Mouse (Mus musculus): Measurements from ENCODE around the gene Gsk3a.

Gene Gsk3a

GRCm38 (mm10) chr7:25219756-25220456, 17.7 kb downstream of the Gsk3a start:
- DNase-seq, result peak; percentile 83

GRCm38 (mm10) chr7:25219416-25219750, 18.3 kb downstream of the Gsk3a start:
- DNase-seq, result no peak

- DNase-seq, result peak; percentile 50
These were observed 18.8 kb downstream of the Gsk3a start for GRCm38 (mm10) chr7:25218705-25219415.

GRCm38 (mm10) chr7:25217653-25218395, 19.8 kb downstream of the Gsk3a start:
- DNase-seq, result no peak

- no peak for DNase-seq
These were observed 23.5 kb downstream of the Gsk3a start for GRCm38 (mm10) chr7:25214172-25214571.

- no peak for DNase-seq
These were observed 24.6 kb downstream of the Gsk3a start for GRCm38 (mm10) chr7:25213099-25213498.

- no peak for DNase-seq
These were observed 27.2 kb downstream of the Gsk3a start for GRCm38 (mm10) chr7:25210482-25210881.

GRCm38 (mm10) chr7:25209161-25209622, 28.5 kb downstream of the Gsk3a start:
- no peak for DNase-seq

- no peak for DNase-seq
These were observed 31.4 kb downstream of the Gsk3a start for GRCm38 (mm10) chr7:25206094-25206830.

- DNase-seq, result no peak
These were observed 32.1 kb downstream of the Gsk3a start for GRCm38 (mm10) chr7:25205355-25206093.

GRCm38 (mm10) chr7:25203624-25204023, 34.0 kb downstream of the Gsk3a start:
- DNase-seq, result no peak

- DNase-seq, result no peak
These were observed 40.1 kb downstream of the Gsk3a start for GRCm38 (mm10) chr7:25197384-25198018.

- DNase-seq, result no peak
These were observed 41.5 kb downstream of the Gsk3a start for GRCm38 (mm10) chr7:25196107-25196506.

GRCm38 (mm10) chr7:25195148-25195547, 42.5 kb downstream of the Gsk3a start:
- no peak for DNase-seq

- DNase-seq, result no peak
These were observed 45.5 kb downstream of the Gsk3a start for GRCm38 (mm10) chr7:25192110-25192509.

GRCm38 (mm10) chr7:25190806-25191205, 46.8 kb downstream of the Gsk3a start:
- DNase-seq, result no peak

- DNase-seq, result peak; percentile 88
These were observed 49.7 kb downstream of the Gsk3a start for GRCm38 (mm10) chr7:25187662-25188650.

GRCm38 (mm10) chr7:25184091-25184490, 53.6 kb downstream of the Gsk3a start:
- DNase-seq, result no peak

- DNase-seq, result no peak
These were observed 55.8 kb downstream of the Gsk3a start for GRCm38 (mm10) chr7:25181814-25182213.

GRCm38 (mm10) chr7:25181331-25181790, 56.3 kb downstream of the Gsk3a start:
- no peak for DNase-seq
